Mouse (Mus musculus) NIH3T3 (cell line): ENCODE results near the gene Dgkq.
A peak's percentile ranks its signal among the peaks of the same experiment; 100 is the strongest.

Experiments
- DNase-seq: peaks from one replicate; pipeline ENCODE4 v3.0.0-alpha.2; 2012; ENCODE audit warnings: low read depth

Gene Dgkq

DNA sequence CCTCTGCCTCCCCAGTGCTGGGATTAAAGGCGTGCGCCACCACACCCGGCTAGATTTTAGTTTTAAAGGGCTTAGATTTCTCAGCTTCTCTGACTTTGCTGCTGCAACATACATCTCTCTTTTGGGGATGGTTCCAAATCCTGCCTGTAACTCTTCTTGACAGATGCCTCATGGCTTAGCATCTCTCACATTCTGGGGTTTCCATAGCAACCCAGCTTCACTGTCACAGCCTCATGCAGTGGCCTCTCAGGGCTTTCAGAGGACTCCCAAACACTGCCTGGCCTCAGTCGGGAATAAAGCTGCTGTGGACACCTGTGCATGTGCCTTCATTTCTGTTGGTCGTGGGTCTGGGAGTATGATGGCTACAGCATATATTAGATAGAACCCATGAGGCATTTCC is 19.6 kb upstream of the Dgkq start:
- no peak for DNase-seq

DNA sequence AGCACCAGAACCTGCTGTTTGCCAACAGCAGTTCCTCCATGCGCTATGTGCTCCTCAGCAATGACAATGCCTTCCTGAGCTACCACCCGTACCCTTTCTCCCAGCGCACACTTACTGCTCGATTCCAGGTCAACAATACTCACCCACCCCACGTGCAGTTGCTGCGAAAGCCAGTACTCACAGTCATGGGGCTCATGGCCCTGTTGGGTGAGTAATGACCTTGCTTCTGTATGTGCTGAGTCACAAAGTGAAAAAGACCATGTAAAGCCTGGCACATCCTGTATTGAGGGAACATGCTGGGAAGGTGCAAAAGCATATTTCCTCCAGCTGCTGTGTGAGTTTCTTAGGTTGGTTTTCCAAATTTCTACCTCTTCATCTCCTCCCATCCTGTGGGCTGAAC is 11.4 kb upstream of the Dgkq start:
- peak; percentile 67 for DNase-seq

- no peak for DNase-seq
Observed at GRCm38 (mm10) chr5:108679909-108680308, 10.4 kb upstream of the Dgkq start.

- no peak for DNase-seq
Observed at GRCm38 (mm10) chr5:108678296-108678854, 8.9 kb upstream of the Dgkq start.

DNA sequence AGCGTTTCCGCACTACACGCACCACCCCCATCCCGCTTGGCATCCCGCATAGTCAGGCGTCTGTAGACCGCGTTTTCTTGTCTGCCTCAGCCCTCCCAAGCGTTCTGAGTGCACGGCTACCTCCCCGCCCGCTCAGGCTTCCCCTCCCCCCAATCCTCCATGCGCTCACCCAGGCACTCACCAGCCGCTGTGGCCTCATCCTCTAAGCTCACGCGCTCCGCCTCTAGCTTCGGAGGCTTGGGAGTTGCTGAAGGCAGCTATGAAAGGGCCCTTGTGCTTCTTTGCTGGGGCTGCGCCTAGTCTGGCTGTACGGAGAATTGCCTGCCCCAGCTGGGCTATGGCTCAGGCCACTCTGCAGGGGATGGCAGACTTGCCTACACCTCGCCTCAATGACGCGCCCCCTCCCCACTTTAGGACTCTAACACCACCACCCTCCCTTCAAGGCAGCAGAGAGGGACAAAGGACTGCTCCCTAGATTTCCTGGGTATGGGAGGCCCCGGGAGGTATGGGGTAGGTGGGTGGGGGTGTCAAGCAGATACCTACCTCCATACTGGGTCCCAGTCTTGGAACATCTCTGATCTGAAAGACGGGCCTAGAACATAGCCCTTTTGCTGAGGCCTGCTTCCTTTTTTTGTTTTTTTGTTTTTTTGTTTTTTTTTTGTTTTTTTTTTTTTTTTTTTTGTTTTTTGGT is 8.3 kb upstream of the Dgkq start:
- DNase-seq, result no peak

DNA sequence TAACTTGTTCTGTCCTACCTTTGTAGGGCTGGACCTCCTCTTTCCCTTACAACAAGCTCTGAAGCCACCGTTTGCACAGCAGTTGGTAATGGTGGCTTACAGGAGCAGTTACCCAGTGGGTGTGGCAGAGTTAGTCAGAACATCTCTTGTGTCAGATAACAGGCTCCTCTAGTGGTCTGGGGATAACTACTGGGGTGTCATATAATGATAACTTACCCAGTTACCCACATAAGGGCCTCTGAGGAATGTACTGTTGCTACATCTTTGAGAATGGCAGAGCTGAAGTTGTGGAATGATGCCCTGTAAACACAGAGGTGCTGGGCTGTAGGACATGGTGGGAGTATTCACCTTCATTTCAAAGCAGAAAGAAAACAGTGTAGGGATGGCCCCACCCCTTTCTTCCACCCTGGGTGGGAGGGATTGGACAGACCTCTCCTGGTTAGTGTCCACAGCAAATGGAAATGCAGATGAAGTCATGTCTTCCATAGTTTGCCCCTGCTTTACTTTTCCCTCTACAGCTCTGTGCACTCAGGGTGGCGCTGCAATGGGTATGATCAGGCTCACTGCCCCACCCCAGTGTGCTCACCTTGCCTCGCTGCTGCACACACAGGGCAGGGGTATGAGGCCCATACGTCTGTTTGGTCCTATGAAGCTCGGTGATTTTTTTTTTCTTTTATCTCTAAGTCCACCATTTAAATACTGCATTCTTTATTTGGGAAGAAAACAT is 7.5 kb upstream of the Dgkq start:
- no peak for DNase-seq

DNA sequence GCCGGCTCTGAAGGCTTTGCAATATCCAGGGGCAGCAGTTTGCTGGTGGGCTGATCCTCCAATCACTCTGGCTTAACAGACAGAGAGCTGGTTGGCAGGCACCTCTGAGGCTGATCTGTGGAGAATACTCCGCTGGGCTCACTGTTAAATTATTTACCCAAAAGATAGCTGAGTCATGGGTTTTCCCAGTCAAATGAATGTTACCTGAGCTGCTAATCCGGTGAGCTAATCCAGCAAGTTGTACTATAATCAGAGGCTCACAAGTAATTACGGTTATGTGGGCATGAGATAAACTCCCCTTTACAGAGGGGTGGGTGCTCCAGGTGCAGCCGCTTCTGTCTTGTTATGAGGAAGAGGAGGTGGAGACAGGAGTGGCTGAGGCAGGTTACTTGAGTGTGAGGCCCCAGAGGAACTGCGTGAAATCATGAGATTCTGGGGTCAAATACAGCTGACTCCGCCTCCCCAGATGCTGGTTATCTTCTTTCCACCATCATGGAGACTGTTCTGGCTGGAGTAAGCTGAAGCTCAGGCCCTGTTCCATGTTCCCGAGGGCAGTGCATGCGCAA is 5.9 kb upstream of the Dgkq start, which contains the start of gene Slc26a1:
TSS of gene Slc26a1 (minus strand) at position 319 of the 566 bp plus-strand sequence.
- no peak for DNase-seq

DNA sequence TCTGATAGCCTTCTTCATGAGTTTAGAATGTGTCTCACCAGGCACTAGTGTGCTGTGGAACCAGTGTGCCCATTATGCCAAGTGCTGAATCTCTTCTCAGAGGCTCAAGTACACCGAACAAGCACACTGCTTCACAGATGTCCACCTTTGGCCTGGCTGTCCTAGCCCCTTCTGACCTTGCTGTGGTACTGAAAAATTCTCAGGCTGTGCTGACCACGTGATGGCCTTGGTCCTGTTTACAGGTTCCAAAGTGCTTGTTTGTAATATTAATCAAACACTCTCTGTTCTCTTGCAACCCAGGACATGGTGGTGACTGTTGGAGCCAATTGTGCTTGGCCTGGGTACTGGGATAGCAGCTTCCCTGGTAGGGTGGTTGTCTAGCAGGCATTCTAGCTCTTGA is 5.2 kb upstream of the Dgkq start:
- DNase-seq, result no peak

GRCm38 (mm10) chr5:108671757-108672156 is 2.3 kb upstream of the Dgkq start:
- DNase-seq, result no peak

- peak; percentile 81 for DNase-seq
Observed at GRCm38 (mm10) chr5:108670785-108671184, 1.3 kb upstream of the Dgkq start.

DNA sequence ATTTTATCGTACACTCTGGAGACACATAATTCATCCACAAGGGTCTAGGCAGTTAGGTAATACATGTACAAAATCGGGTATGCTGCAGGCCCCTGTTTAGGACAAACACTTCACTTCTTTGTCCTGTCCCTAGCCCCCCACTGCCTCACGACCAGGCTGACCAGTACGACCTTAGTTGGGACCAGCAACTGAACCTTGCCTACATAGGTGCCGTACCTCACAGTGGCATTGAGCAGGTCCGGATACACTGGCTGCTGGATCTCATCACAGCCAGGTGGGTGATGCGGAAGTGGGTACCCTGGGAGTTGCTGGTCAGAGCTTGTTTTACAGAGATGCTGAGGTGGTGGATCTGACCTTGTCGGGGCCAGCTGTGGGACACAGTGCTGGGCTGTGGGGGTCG is 514 bp upstream of the Dgkq start:
- DNase-seq, result no peak

- DNase-seq, result no peak
Observed at GRCm38 (mm10) chr5:108668387-108668932, 1.0 kb downstream of the Dgkq start.

DNA sequence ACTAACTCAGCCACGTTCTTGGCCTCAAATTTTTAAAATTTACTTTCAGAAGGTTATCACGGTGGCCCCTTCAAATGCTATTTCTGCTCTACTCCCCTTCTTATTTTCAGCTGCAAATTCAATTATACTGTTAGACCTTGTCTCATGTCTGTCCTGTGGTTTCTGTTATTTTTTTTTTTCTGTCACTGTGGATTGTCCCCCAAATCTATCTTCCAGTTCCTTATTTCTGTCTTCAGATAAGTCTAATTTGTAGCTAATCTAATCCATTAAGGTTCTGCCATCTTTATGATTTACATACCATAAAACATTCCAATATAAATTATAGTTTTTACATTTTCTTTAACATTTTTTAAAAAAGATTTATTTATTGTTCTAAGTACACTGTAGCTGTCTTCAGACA is 2.1 kb downstream of the Dgkq start:
- no peak for DNase-seq

GRCm38 (mm10) chr5:108665066-108665465 is 4.4 kb downstream of the Dgkq start:
- DNase-seq, result no peak

- DNase-seq, result no peak
Observed at GRCm38 (mm10) chr5:108662772-108663171, 6.7 kb downstream of the Dgkq start.

DNA sequence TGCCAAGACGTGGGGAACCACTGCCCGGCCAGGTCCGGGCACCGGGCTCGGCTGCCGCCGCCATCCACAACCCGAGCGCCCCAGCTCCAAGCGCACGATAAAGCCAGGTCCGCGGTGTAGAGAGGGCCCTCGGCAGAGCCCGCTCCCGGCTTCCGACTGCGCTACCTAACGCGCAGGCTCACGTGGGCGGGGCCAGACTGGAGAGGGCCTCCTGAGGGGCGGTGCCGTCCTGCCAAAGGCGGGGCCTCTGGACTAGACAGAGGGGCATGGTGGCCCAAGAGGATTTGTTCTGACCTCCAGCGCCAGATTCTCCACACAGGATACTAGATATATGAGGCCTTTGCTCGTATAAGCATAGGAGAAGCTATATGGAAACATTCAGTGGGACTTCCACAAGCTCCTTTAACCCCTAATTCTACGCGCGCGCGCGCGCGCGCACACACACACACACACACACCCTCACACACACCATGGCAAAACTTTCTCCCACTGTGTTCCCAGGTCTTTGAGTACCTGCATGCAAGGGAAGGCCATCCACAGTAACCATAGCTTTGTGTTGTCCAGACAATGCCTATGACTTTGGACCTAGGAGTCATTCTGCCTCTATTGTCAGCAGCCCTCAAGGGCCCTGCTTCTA is 8.7 kb downstream of the Dgkq start:
- peak; percentile 95 for DNase-seq

DNA sequence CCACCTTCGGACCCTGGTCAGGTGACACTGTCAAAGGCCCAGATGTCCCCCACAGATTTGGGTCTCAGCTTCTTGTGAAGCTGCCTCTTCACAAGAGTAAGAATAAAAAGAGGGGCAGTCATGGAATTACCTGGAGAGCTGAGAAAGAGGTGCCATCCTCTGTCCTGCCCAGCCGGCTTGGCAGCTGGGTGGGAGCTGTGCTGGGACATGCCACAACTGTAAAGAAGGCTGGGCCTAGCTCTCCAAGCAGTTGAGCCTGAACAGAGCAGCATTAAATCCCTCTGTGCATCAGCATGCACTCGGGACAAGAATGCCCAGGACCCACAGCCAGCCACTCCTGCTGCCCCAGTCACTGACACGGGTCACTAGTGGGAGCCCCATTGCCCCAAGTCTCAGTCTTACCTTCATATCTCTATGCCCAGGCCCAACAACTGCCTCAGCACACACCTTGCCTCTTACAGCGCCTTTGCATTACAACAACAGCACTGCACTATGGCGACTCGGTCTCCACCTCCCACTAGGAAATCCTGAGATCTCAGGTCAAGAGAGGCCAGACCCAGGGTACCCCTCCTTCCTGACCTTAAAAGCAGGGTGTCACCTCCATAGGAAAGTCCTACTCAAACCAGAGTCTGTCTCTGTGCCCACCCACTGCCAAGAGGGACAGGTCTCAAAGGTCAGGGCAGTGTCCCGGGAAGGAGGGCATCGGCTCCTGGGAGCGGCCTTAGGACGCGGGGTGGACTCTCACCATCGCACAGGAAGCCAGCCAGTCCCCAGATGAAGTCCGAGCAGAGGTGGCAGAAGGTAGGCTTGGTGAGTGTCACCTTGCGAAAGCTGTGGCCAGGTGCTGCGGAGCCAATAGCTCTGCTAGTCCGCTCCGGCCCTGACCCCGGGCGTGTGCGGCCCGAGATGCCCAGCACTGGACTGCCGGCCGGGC is 9.5 kb downstream of the Dgkq start, which contains the start of gene Idua:
TSS of gene Idua (plus strand) at position 634 of the 934 bp plus-strand sequence.
- DNase-seq, result no peak

DNA sequence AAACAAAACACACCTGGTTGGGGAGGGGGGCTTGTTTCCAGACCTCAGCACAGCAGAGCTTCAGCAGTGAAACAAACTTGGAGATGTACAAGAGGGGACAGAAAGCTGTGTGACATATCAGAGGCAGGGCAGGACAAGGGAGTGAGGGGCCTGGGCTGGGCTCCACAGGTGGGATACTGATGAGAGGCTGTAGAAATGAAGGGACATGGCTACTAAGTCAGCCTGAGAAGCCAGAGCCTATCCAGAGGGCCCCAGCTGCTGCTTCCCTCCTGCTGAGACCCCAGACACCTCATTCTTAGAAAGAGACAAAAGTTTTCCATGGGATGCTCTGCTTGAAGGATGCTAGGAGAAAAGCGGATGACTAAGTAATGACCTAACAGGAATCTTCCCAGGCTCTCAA is 10.9 kb downstream of the Dgkq start:
- DNase-seq, result no peak

- no peak for DNase-seq
Observed at GRCm38 (mm10) chr5:108657406-108657805, 12.1 kb downstream of the Dgkq start.

DNA sequence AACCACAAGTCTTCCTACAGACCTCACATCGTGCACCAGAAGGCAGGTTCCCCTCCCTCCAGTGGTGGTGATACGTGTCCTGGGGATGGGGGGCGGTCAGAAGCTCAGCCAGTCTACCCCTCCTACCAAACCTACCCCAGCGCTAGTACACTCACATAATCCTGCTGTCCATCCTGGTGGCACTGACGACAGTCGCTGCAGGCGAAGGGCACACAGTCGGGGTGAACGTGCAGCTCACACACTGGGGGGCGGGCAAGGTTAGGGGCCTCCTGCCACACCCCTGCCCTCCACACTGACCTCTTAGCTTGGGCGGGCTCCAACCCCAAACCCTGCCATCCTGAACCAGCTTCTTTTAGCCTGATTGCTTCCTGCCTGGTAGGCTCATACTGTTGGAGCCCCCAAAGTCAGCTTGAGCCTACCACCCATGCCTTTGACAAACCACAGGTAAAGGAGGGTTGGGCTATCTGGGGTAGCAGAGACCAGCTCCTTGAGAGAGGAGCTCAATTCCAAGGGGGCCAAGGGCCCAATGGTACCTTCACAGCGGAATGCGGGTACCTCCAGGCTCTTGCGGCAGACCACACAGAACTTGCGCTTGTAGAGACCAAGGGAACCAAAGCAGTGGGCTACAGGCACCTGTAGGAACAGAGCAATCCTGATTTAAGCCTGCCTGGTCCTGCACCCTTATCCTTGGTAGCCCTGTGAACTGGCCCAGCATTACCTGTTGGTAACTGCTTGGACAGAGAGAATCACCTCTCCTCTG is 13.4 kb downstream of the Dgkq start:
- no peak for DNase-seq
